Mouse (Mus musculus) embryonic facial prominence, embryonic 15.5 days (tissue): ENCODE data around the gene Vmn1r40. TPM values are rescaled to one million over a fixed set of nuclear protein-coding genes. Genes with fewer than 3 reads are reported as not detected.

ENCODE experiments used
- ATAC-seq: fragments of 200-750 bp; cut with Nextera tagmentation; 2 replicates; pipeline ENCODE4 v1.8.0; 2017; ENCODE audit warnings: low read depth, moderate TSS enrichment; ENCODE audit not compliant: insufficient number of reproducible peaks, low FRiP score, low TSS enrichment
- H3K27ac ChIP-seq: fragments of 300-500 bp; sonication (generic); replicated peaks from 2 replicates; pipeline ENCODE4 v1.5.1; 2015; ENCODE audit warnings: mild to moderate bottlenecking, inconsistent platforms
- H3K27me3 ChIP-seq: fragments of 300-500 bp; sonication (generic); 2 replicates; pipeline ENCODE4 v1.6.1; 2015; ENCODE audit warnings: inconsistent platforms
- H3K36me3 ChIP-seq: fragments of 300-500 bp; sonication (generic); 2 replicates; pipeline ENCODE4 v1.6.1; 2015; ENCODE audit warnings: mild to moderate bottlenecking, inconsistent platforms
- H3K4me1 ChIP-seq: fragments of 300-500 bp; sonication (generic); 2 replicates; pipeline ENCODE4 v1.6.1; 2015; ENCODE audit warnings: inconsistent platforms
- H3K4me2 ChIP-seq: fragments of 300-500 bp; sonication (generic); replicated peaks from 2 replicates; pipeline ENCODE4 v1.6.1; 2015; ENCODE audit warnings: mild to moderate bottlenecking, inconsistent platforms
- H3K4me3 ChIP-seq: fragments of 300-500 bp; sonication (generic); replicated peaks from 2 replicates; pipeline ENCODE4 v1.5.1; 2015; ENCODE audit warnings: mild to moderate bottlenecking, inconsistent platforms
- H3K9ac ChIP-seq: fragments of 300-500 bp; sonication (generic); 2 replicates; pipeline ENCODE4 v1.6.1; 2015; ENCODE audit warnings: inconsistent platforms
- H3K9me3 ChIP-seq: fragments of 300-500 bp; sonication (generic); replicated peaks from 2 replicates; pipeline ENCODE4 v1.6.1; 2016; ENCODE audit warnings: inconsistent platforms
- WGBS: fragments of 180-500 bp; shearing (Covaris S2); methylation state at CpG from one replicate; pipeline ENCODE4 v1.1.7; 2015; 5-methylcytosine and 5-hydroxymethylcytosine counted together
- polyA plus RNA-seq: library from polyadenylated mRNA; unstranded; fragments of >200 nt; fragmentation: Nextera tagmentation; extraction: Ambion mirVana; gene quantifications from 2 replicates; pipeline ENCODE4 v1.2.1, GENCODE M21; 2015

The Vmn1r40 gene
- polyA plus RNA-seq: not detected in 2 replicates

GRCm38 (mm10) chr6:89707240-89707639, at the start of gene Vmn1r40:
Gene Vmn1r40 (plus strand): TSS chr6:89707540.
- 74% methylated on average over 4 of the region's 4 CpGs for WGBS
- Histone ChIP-seq H3K4me2 (no peak within 1 kb of the TSS), H3K9ac (no peak within 1 kb of the TSS), H3K36me3 (no peaks in the 10 kb centered on the region), H3K27ac (no peak within 1 kb of the TSS), H3K9me3 (no peaks in the 10 kb centered on the region), H3K4me1 (no peaks in the 10 kb centered on the region), H3K4me3 (no peak within 1 kb of the TSS), H3K27me3 (no peaks in the 10 kb centered on the region)
- ATAC-seq: no peak

DNA sequence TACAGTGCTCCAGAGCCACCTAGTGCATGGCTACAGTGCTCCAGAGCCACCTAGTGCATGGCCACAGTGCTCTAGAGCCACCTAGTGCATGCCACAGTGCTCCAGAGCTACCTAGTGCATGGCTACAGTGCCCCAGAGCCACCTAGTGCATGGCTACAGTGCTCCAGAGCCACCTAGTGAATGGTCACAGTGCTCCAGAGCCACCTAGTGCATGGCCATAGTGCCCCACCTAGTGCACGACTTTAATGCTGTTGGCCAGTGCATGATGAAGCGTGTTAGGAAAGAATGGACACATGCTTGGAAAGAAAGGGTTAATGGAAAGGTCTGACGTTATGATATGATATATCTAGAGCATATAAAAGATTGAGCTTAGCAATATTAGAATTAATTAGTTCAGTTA, 49.0 kb upstream of the Vmn1r40 start:
- ATAC-seq: no peak
- no peaks in the 10 kb centered on the region for H3K27me3 ChIP-seq
- H3K36me3 ChIP-seq: no peaks in the 10 kb centered on the region; the same call in 1 of the 2 replicates
- WGBS: 73% methylated on average over 3 of the region's 3 CpGs
- no peak overlapping the region for H3K27ac ChIP-seq
- no peak overlapping the region for H3K4me2 ChIP-seq
- no peaks in the 10 kb centered on the region for H3K4me1 ChIP-seq
- no peak overlapping the region for H3K9ac ChIP-seq
- no peaks in the 10 kb centered on the region for H3K9me3 ChIP-seq
- no peak overlapping the region for H3K4me3 ChIP-seq

DNA sequence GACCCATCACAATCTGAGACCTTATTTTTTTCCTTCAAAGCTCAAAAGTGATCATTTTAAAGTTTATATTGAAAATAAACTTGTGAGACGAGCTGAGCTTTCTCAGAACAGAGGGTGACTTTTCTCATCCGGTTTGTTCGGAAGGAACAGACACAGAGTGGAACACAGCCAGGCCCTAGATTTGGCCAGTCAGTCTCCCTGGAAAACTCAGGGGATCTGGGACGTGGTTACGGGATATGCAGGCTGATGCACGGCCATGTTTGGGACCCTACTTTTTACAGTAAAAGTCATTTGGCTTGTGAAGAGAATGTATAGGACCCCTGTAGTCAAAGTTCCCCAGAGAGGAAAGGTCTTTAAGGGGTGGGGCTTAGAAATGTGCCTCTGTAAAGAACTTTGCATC, 48.4 kb upstream of the Vmn1r40 start:
- no peaks in the 10 kb centered on the region for H3K4me1 ChIP-seq
- H3K4me2 ChIP-seq: no peak overlapping the region
- H3K27ac ChIP-seq: no peak overlapping the region
- no peaks in the 10 kb centered on the region; the same call in 1 of the 2 replicates for H3K36me3 ChIP-seq
- 80% methylated on average over 6 of the region's 6 CpGs for WGBS
- no peaks in the 10 kb centered on the region for H3K9me3 ChIP-seq
- no peak for ATAC-seq
- H3K4me3 ChIP-seq: no peak overlapping the region
- no peak overlapping the region for H3K9ac ChIP-seq
- H3K27me3 ChIP-seq: no peaks in the 10 kb centered on the region

- WGBS: 40% methylated on average over 7 of the region's 7 CpGs
- Histone ChIP-seq H3K9me3 (no peaks in the 10 kb centered on the region), H3K4me2 (no peak overlapping the region), H3K9ac (no peak overlapping the region), H3K36me3 (no peaks in the 10 kb centered on the region; the same call in 1 of the 2 replicates), H3K4me1 (no peaks in the 10 kb centered on the region), H3K27me3 (no peaks in the 10 kb centered on the region), H3K27ac (no peak overlapping the region), H3K4me3 (no peak overlapping the region)
- ATAC-seq: no peak
Observed at GRCm38 (mm10) chr6:89659692-89660423, 47.5 kb upstream of the Vmn1r40 start.

DNA sequence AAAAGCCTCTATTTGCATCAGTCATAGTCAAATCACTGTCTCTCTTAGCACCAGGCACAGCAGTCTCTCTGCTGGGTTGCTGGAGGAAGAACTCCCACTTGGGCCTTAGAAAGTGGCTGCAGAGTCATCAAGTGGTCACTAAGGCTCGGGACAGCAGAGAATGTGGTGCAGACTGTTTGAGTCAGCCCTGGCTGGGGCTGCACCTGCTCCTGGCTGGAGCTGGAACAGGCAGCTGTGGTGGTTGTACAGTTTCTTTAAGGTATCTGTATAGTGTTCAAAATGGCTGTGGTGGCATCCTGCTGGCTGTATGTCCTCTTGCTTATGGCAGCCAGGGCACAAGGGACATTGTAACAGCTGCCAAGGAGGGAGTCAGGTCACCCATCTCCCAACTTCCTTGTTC, 46.9 kb upstream of the Vmn1r40 start:
- Histone ChIP-seq H3K4me3 (no peak overlapping the region), H3K36me3 (no peaks in the 10 kb centered on the region; the same call in 1 of the 2 replicates), H3K27me3 (no peaks in the 10 kb centered on the region), H3K4me1 (no peaks in the 10 kb centered on the region), H3K9ac (no peak overlapping the region), H3K9me3 (no peaks in the 10 kb centered on the region), H3K4me2 (no peak overlapping the region), H3K27ac (no peak overlapping the region)
- ATAC-seq: no peak
- WGBS: 58% methylated on average over 1 of the region's 1 CpGs

- Histone ChIP-seq H3K4me2 (no peak overlapping the region), H3K4me3 (no peak overlapping the region), H3K9ac (no peak overlapping the region), H3K9me3 (no peaks in the 10 kb centered on the region), H3K4me1 (no peaks in the 10 kb centered on the region), H3K27ac (no peak overlapping the region), H3K36me3 (no peaks in the 10 kb centered on the region; the same call in 1 of the 2 replicates), H3K27me3 (no peaks in the 10 kb centered on the region)
- 81% methylated on average over 3 of the region's 3 CpGs for WGBS
- ATAC-seq: no peak
Observed at GRCm38 (mm10) chr6:89662521-89662920, 44.8 kb upstream of the Vmn1r40 start.

GRCm38 (mm10) chr6:89665155-89665554, 42.2 kb upstream of the Vmn1r40 start:
- H3K27me3 ChIP-seq: no peaks in the 10 kb centered on the region
- H3K4me1 ChIP-seq: no peaks in the 10 kb centered on the region
- H3K27ac ChIP-seq: no peak overlapping the region
- no peaks in the 10 kb centered on the region; the same call in 1 of the 2 replicates for H3K36me3 ChIP-seq
- H3K4me3 ChIP-seq: no peak overlapping the region
- WGBS: 50% methylated on average over 8 of the region's 8 CpGs
- ATAC-seq: no peak
- H3K4me2 ChIP-seq: no peak overlapping the region
- H3K9ac ChIP-seq: no peak overlapping the region
- no peaks in the 10 kb centered on the region for H3K9me3 ChIP-seq

DNA sequence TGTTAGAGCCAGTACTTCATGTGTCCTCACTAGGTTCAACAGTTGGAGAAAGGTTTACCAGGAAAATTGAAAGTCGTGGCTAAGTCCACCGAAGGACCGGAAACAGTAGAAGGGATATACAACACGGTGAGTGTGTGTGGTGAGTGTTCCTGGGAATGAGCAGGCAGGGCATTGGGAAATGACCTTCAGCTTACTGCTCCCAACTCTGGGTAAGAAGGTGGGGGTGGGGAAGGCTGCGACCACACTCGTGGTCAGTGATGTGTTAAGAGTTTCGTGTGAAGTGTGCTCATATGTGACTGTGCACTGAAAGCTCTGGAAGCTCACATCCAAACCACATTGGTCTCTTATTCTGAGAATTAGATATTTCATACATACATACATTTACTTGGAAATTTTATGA, 41.7 kb upstream of the Vmn1r40 start:
- WGBS: 86% methylated on average over 7 of the region's 7 CpGs
- Histone ChIP-seq H3K4me2 (no peak overlapping the region), H3K27me3 (no peaks in the 10 kb centered on the region), H3K27ac (no peak overlapping the region), H3K4me3 (no peak overlapping the region), H3K9ac (no peak overlapping the region), H3K9me3 (no peaks in the 10 kb centered on the region), H3K36me3 (no peaks in the 10 kb centered on the region; the same call in 1 of the 2 replicates), H3K4me1 (no peaks in the 10 kb centered on the region)
- no peak for ATAC-seq

DNA sequence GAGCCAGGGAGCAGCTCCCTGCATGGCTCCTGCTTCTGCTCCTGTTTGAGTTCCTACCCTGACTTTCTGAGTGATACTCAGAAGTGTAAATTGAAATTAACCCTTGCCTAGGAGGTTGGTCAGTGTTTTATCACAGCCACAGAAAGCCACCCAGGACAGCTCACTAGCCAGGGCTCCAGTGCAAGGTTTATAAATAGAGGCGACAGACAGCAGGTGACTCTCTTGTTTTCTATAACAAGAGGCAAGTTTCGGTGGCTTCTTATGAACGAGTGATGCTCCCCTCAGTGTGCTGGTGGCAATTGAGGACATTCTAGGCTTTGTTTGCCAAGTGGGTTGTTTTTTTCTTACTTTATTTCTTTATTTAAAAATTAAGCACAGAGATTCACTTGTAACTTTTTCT, 40.4 kb upstream of the Vmn1r40 start:
- H3K36me3 ChIP-seq: no peaks in the 10 kb centered on the region; the same call in 1 of the 2 replicates
- H3K27ac ChIP-seq: no peak overlapping the region
- H3K4me2 ChIP-seq: no peak overlapping the region
- no peak for ATAC-seq
- H3K4me1 ChIP-seq: no peaks in the 10 kb centered on the region
- H3K9ac ChIP-seq: no peak overlapping the region
- no peaks in the 10 kb centered on the region for H3K9me3 ChIP-seq
- WGBS: 81% methylated on average over 3 of the region's 3 CpGs
- no peak overlapping the region for H3K4me3 ChIP-seq
- no peaks in the 10 kb centered on the region for H3K27me3 ChIP-seq

DNA sequence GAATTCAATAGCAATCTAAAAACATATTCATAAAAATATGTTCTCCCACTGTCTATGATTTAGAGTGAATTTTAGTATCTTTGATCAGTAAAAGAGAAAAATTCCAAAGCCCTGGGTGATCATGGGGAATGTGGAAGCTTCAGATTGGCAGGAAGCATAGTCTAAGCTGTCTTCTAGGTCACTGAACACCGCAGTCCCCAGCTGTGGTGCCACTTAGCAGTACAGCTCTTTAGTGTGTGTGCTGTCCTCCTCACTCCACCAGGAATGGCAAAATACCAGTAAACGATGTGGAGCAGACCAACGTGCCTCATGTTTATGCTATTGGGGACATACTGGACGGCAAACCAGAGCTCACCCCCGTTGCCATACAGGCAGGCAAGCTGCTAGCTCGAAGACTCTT, 37.8 kb upstream of the Vmn1r40 start:
- Histone ChIP-seq H3K9me3 (no peaks in the 10 kb centered on the region), H3K27me3 (no peaks in the 10 kb centered on the region), H3K9ac (no peak overlapping the region), H3K4me2 (no peak overlapping the region), H3K36me3 (no peaks in the 10 kb centered on the region), H3K4me1 (no peaks in the 10 kb centered on the region), H3K4me3 (no peak overlapping the region), H3K27ac (no peak overlapping the region)
- ATAC-seq: no peak
- 82% methylated on average over 6 of the region's 6 CpGs for WGBS

GRCm38 (mm10) chr6:89671431-89671830, 35.9 kb upstream of the Vmn1r40 start:
- H3K36me3 ChIP-seq: no peaks in the 10 kb centered on the region; the same call in 1 of the 2 replicates
- H3K27me3 ChIP-seq: no peaks in the 10 kb centered on the region
- no peaks in the 10 kb centered on the region for H3K4me1 ChIP-seq
- no peak overlapping the region for H3K4me2 ChIP-seq
- H3K4me3 ChIP-seq: no peak overlapping the region
- H3K9me3 ChIP-seq: no peaks in the 10 kb centered on the region
- no peak overlapping the region for H3K27ac ChIP-seq
- no peak for ATAC-seq
- H3K9ac ChIP-seq: no peak overlapping the region
- 72% methylated on average over 6 of the region's 6 CpGs for WGBS

DNA sequence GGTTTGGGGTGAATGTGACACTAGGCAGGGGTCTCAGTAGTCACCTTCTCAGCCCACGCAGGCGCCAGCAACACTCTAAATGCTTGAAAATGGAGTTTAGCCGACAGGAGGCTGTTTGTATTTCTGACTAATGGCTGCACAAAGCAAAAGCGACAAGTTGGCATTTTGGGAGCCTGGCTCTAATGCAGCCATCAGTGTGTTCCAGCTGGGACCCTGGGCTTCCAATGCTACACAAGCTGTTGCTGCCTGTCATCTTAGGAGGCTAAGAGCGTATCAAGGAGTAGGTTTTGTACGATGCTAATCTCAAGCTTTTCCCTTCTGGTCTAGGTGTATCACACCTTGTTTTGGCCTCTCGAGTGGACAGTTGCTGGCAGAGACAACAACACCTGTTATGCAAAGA, 34.7 kb upstream of the Vmn1r40 start:
- H3K36me3 ChIP-seq: no peaks in the 10 kb centered on the region; the same call in 1 of the 2 replicates
- H3K4me1 ChIP-seq: no peaks in the 10 kb centered on the region
- WGBS: 87% methylated on average over 7 of the region's 7 CpGs
- no peak overlapping the region for H3K4me2 ChIP-seq
- no peaks in the 10 kb centered on the region for H3K27me3 ChIP-seq
- H3K27ac ChIP-seq: no peak overlapping the region
- ATAC-seq: no peak
- no peak overlapping the region for H3K9ac ChIP-seq
- no peak overlapping the region for H3K4me3 ChIP-seq
- no peaks in the 10 kb centered on the region for H3K9me3 ChIP-seq
